Mouse (Mus musculus) kidney, adult 9 months (tissue): ENCODE measurements around the gene Ell2.
"Not testable (repeated sequence)": the region's sequence is repeated elsewhere in the genome, so short reads cannot be mapped to it uniquely, and the experiment has no call there.

Experiments
- DNase-seq: peaks from one replicate; pipeline ENCODE4 v3.0.0; 2022

The Ell2 gene

DNA sequence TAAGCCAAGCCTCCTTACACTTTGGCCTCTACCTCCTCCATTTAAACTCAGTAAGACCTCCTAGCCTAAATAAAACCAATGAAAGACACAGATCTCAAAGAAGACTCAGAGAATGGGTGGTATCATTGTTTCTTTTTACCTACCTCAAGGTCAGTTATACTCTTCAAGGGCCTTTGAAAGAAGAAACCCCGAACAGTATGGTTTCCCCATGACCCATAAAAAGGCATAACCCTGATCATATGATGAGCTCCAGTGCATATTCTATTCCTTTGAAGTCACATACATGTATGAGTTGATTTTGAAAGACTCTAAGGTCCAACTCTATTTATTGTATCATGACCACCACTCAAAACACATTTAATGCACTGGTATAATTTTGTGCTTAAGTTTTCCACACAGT, at the start of gene Ell2:
Ell2 (plus strand) TSS at position 301 of the 400 bp plus-strand sequence.
- no peak for DNase-seq

DNA sequence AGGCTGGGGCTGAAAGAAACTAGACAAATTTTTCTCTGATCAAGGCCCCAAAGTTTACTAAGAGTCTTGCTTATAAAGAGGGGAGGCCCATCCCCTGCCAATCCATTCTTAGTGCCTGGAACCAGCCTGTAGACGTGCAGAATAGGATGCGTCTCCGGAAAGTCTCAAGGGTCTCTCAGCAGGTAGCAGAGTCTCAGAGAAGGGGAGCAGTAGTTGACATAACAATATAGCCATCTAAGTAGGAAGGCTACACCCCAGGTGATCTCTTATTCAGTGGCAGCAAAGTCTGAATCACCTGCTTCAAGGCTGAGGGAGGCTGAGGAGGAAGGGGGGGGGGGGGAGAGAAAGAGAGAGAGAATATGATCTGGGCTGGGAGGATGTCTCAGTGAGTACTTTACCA, 21.1 kb upstream of the Ell2 start:
- no peak for DNase-seq

DNA sequence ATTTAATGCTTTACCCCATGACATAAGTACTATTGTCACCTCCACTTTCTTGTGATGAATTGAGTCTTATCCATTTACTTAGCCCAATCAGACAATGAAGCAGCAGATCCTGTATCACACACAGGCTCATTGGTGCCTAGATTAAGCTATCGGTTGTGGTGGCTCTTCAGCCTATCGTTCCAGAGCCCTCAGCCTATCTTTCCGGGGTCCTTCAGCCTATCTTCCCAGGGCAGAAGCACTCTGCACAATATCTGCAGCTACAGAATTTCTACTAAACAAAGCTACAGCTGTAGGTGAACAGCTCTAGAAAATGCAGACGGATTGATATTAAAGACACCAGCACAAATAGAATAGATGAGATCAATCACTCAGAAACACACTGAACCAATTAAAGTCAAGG, 19.6 kb upstream of the Ell2 start:
- DNase-seq: no peak

DNA sequence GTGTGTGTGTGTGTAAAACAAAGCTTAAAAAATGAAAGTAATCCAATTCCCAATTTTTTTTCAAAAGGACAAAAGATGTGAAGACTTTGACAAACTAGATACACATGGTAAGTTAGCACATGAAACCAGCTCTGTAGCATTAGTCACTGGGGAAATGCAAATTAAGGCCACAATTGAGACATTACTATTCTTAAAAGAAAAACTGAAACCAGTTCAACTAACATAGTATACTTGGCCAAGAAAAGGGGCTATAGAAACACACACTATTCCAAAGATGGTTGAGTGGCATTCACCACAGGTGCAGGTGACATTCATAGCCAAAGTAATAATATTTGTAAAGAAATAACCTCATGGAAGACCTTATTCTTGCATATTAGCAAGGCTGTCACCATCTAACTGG, 14.9 kb upstream of the Ell2 start:
- DNase-seq: no peak

DNA sequence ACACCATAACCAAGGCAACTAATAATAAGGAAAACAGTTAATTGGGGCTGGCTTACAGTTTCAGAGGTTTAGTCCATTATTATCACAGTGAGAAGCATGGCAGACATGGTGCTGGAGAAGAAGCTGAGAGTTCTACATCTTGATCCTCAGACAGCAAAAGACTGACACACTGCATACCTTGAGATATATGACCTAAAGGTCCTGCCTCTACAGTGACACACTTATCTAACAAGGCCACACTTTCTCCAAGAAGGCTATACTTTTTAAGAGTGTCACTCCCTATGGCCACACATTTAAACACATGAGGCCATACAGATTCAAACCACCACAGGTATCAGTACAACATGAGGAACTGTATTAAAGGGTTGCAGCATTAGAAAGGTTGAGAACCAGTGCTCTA, 13.5 kb upstream of the Ell2 start:
- no peak for DNase-seq

DNA sequence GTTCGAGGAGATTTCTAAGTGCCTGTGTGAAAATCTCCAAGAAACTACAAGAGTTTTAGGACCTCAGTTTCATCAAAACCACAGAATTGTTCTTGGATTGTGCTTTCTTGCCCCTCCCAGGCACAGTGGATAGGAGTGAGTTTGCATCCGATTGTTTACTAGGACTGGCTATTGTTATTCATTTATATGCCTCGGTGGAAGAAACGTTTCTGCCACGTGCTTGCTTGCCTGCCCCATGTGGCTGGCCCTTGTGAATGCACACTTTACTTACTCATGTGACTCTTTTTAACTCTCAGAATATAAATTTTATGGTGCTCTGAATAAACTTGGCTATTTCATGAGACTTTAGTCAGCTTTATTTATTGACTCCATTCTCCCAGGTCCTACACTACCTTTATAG, 3.7 kb upstream of the Ell2 start:
- DNase-seq: no peak

DNA sequence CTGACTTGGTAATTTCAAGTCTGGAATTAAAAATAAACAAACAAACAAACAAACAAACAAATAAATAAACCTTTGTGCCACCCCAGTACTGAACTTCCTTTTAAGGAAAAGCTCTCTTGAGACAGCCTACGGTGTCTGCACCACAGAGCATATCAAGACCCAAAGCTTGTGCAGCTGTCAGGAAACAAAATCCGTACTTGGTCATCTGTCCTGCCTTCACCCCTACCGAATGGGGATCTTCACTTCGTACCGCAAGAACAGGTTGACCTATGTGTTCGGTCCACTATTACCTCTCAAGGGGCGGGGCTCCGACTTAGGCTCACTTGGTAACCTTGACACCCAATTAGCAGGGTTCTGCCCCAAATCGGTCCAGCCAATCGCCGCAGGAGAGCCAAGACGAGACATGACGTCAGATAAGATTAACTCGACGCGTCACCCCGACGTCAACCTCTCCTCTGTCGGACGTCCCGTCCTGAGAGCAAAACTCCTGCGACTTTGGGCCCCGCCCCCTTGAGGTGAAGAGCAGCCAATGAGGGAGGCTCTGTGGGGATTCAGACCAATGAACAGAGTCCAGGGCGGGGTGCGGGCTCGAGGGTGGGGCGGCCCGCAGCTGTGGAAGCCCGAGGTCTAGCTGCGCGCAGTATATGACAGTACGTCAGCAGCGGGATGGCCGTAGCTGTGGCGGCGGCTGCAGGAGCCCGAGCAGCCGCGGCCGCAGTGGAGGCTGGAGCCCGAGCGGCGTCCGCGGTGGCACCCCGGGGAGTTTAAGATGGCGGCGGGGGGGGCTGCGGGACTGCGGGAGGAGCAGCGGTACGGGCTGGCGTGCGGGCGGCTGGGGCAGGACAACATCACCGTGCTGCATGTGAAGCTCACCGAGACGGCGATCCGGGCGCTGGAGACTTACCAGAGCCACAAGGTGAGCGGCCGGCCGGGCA, 592 bp downstream of the Ell2 start:
- DNase-seq: peak; percentile 99

DNA sequence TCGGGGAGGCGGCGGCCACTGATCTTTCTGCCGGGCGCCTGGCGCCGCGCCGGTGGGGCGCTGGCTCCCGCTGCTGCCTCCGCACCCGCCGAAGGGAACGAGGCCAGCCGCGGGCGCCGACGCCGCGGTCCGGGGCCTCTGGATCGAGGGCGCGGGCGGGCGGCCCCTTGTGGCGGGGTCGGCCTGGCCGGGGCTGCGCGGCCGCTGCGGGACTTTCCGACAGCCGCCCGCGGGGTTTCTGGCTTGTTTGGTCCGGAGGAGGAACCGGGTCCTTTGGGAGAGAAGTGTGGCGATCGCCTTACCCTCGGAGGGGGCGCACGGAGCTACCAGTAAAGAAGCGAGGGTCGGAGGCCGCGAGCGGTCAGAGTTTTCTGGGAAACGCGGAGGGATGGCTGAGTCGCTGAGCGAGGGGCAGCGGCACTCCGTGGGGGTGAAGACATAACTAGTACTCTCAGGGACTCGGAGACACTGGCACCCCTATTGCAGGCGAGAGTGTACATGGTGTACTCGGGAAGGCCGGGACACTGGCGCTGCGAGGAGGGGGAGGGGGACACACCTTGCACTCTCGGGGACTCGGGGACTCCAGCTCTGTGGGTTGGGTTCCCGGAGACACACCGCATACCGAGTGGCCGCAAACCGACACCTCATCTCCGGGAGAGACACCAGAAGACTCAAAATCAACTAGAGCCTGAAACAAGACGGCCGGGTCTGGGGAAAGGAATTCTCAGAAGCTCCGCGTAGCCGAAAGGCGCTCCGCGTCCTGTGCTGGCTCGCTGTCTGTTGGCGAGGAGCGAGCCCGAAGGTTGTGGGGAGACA, 1.5 kb downstream of the Ell2 start:
- DNase-seq: peak; percentile 70

DNA sequence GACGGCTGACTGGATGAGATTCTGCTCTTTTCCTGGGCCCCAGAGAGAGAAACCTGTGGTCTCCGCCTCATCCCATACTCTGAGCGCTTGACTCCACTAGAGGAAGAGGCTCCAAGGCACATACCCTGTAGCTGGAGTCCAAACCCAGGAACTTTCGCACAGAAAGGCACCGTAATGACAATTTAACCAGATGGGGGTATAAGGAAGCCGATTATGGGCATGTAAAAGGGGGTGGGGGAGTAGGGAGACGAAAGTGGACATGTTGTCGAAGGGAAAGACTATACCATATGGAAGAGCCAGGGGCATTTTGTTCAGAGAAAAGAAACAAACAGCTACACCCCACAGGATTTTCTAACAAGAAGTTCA, 2.1 kb downstream of the Ell2 start:
- no peak for DNase-seq

DNA sequence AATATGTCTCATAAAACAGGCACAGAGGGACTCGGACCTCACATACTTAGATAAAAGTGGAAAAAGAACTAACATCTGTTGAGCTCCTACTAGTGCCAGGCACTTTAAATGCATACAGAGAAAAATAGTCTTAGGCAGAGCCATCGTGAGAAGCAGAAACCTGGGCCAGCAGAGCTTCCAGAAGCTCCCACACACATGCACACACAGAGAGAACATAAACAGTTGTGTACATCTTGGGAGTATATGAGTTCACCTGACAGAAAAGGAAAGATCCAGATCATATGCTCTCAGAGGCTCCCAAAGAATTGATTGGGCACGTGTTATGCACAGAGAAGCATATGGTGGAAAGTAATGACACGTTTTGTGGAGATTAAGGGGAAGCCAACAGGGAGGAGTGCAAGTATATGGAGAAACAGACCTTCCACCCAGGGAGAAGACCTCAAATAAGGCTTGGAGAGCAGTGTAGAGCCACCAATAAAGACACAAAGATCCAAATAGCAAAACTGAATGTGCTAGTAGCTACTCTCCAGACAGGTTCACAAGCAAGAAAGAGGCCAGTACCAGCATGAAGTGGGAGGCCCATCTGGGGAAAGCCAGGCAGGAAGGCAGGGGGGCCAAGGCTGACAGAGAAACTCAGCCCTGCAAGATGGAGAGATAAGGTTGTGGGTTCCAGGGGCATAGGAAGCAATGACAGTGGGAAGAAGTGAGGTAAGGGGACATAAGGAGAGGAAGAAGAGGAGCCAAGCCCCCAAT, 2.6 kb downstream of the Ell2 start:
- DNase-seq: no peak

DNA sequence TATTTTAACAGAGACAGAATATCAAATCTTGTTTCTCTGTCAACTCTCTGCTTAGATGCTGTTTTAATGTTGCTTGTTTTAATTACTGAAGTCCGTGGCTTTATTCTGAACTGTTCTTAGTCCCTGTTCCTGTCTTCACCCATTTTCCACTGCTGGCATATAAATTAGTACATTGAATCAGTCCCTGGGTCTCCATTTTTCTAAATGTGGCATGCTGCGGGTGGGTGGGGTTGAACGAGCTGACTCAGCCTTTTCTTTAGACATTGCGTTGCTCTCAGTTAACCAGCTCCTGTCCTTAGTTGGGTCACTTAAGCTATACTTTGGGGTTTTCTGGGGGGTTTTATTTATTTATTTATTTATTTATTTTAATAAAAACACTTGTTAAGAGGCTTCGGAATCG, 3.6 kb downstream of the Ell2 start:
- no peak for DNase-seq

DNA sequence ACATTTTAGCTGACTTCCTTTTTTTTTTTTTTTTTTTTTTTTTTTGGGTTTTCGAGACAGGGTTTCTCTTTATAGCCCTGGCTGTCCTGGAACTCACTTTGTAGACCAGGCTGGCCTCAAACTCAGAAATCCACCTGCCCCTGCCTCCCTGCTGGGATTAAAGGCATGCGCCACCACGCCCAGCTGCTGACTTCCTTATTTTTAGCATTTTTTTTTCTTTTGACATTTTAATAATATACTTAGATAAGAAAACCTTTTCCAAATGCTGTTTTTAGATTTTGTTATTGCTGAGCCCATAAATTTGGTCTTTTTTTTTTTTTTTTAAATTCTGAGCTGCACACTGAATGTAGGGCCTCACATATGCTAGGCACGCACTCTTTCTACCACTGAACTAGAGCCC, 5.0 kb downstream of the Ell2 start:
- DNase-seq: not testable (repeated sequence)

DNA sequence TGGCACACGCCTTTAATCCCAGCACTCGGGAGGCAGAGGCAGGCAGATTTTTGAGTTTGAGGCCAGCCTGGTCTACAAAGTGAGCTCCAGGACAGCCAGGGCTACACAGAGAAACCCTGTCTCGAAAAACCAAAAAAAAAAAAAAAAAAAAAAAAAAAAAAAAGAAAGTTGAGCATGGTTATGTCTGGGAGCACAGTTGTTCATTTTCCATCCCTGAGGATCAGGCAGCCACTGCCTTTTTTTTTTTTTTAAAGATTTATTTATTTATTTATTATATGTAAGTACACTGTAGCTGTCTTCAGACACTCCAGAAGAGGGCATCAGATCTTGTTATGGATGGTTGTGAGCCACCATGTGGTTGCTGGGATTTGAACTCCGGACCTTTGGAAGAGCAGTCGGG, 6.0 kb downstream of the Ell2 start:
- not testable (repeated sequence) for DNase-seq

DNA sequence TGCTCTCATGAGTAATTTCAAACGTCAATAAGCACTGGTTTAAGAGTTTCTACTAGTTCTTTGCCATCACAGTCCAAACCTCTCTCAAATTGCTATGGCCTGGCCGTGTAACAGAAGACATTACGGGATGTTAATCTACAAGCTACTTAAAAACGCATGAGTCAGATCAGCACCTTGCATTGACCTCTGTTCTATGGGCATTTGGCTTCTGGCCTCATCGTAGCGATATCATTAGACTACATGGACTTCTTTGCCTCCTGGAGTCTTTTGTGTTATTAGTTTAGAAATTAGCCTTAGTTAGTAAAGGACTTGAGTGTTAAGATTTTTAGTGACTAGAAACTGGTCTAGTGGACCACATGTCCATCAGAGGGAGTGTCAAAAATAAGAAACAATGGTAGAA, 7.8 kb downstream of the Ell2 start:
- DNase-seq: peak; percentile 43

DNA sequence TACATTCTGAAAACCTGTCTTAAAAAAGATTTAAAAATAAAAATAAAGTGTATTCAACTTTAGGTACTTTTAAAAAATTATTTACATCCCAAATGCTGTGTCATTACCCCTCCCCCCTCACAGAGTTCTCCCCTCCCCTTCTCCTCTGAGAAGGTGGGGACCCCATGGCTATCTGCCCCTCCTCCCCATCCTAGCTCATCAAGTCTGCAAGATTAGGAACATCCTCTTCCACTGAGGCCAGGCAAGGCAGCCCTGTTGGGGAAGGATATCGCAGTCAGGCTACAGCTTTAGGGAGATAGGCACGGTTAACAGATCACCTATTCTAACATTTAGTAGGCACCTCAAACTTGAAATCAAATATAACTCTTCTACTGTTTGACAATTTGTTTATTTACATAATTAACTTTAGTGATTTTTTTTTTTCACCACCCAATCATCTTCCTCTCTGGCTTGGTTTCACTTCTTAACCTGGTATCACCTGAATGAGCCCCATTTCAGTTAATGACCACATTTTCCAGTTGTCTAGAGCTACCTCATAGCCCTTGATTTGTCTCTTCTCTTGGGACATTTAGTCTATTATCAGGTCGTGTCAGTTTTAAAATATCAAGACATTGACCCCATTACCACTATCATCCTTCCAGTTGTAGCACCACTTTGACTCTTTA, 11.2 kb downstream of the Ell2 start:
- DNase-seq: no peak

DNA sequence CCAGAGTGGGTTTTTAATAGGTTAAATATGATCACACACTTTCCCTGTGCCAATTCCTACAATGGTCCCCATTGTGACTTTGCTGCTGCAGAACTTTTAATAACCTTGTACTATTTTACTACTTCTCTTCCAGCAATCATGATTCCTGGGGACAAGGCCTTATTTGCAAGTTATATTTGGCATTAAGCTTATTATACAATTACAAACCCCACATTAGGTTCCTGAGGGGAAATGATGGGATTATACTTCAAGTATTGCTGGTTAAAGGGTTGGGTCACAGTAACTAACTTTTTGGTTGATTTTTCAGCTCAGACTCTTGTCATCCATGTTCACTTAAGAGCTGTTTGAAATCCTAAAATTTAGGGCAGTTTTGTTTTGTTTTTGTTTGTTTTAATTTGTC, 11.8 kb downstream of the Ell2 start:
- no peak for DNase-seq

DNA sequence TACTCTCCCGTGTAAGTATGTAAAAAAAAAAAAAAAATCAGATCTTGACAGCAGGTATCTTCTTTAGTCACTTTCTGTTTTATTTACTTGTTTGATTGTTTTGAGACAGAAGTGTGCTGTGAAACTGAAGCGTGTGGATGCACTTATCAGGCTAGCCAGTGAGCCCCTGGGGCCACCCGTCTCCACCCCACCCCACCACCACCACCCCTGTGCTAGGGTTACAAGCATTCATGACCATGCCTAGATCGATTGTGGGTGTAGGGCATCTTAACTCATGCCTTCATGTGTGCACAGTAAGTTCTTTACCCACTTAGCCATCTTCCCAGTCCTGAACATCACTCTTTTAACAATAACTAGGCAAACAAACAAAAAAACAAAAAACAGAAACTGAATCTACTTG, 13.1 kb downstream of the Ell2 start:
- no peak for DNase-seq

DNA sequence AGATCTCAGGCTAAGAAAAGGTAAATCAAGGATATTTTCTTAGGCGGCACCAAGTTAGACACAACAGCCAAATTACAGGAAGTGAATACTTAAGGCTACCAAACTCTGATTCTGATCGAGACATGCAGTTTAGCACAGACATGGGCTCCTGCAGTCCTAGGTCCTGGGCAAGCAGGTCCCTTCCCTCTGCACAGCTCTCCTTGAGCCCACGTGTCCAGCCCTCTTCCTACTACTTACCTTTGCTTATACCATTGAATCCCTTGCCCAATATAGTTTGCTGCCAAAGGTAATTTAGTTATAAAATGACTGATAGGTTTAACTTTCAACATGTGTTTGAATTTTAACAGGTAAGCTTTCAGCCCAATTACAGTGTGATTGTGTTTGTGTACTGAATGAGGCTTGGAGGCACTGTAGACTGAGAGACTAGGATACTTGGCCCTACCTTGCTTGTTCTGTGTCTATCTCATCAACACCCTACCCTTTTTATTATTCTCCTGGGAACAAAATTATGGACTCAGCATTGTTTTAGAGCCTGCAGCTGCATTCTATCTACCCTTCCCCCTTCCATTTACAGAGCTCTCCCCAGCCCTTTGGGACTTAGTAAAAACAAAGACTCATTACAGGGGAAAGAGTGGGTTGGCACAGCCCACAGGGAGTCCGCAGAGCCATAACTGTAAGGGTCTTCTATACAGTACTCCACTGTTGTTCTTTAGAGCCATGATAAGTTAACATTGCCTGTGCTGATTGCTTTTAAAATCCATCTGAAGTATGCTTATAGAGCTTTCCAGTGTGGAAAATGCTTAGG, 20.2 kb downstream of the Ell2 start:
- peak; percentile 71 for DNase-seq

DNA sequence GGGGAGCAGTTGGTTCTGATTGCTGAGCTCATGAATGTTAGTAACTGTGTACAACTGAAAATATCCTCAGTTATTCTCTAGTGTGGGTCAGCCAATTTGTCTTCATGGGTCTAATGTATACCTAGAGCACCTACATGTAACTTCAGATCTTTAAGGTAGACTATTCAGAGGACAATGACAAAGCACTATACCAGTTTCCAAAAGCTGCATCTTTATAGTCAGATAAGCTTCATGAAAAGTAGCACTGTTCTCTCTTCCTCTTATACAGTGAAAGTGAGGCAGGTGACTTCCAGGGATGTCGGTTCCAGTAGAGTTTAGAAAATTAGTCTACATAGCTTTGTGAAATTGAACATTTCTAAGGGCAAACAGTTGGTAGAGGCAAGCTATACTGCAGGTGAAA, 21.4 kb downstream of the Ell2 start:
- DNase-seq: no peak

DNA sequence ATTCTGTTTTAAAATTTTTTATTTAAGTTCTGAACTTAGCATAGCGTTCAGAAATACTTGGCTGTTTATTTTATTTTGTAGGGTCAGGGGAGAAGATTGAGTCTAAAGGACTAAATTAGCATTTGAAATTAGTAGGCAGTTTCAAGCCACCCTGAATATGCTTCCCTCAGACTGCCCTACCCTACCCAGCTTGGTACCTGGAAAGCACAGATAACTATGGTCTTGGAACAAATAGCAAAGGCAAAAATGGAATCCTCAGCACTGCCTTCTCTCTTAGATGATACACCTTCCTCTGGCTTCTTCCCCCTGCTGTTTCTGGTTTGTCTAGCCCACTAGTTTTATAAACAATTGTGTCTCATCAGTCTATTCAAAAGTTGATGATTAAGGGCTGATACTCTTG, 23.3 kb downstream of the Ell2 start:
- no peak for DNase-seq

DNA sequence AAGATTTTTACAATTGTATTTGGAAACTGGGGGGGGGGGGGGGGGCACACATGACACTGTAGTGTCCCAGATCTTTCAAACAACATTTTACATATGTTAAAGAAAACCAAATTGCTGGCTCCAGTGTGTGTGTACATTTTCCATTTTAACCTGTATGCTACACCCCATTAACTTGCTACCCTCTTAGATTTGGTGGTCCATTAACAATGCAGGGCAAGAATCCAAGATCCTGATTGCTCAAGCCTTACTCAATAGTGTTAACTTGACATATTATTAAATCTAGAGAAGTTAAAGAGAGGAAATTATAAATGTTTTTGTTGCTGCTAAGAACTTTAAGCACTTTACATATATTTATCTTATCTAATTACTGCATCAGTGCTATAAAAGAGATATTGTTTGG, 24.2 kb downstream of the Ell2 start:
- DNase-seq: peak; percentile 39

DNA sequence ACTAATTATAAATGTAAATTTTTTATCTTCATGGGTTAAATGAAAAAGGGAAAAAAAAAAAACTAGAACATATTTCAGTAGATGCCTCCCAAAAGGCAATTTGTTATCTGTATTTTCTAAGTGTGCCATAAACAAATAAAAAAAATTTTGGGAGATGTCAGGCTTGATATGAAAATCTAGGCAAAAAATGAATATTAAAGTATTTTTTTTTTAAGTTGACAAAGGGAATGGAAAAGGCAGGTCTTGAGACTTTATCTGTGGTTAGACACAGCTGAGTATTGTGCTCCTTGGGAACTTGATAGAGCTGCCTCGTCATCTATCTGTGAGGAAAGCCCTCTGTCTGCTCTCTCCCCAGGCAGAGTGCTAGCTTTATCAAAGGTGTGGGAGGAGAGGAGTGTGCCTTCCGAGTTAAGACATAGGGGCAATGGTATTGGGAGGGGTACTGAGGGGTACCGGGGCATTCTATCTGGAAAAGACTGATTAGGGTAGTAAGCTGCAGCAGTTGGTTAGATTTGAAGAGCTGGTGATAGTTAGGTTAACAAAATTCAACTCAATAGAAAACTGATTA, 27.1 kb downstream of the Ell2 start:
- DNase-seq: no peak
